1 mouse cellular context compared by ENCODE assay signal in genomic region chr17:35413057-35413456, GRCm38 (mm10). TPM values are rescaled to one million over a fixed set of nuclear protein-coding genes. Genes with fewer than 3 reads are reported as not detected.
"Had no signal": no experiment of that assay in that cellular context is flagged by ENCODE, and none has a peak within 500 bp of the region (broad histone marks: within the 10 kb centered on the region; RNA-seq: fewer than 3 reads in every experiment).

No protein-coding gene starts in this region.

RNA-seq across cellular contexts. Expression of gene H2-Q10, which starts 56.8 kb away (rescaled TPM):
- polyA plus RNA-seq: forebrain, embryonic 13.5 days had no signal
